Mouse (Mus musculus) embryonic fibroblast, embryonic 13.5 days (primary cell): ENCODE measurements at regions not wholly inside any gene's neighbourhood (a gene's known extent, or its start where the extent isn't known, plus 50 kb on each side); places are given as distances from the start of the nearest gene placed in this dataset.

Source experiments
- H3K27ac ChIP-seq: 2 replicates; pipeline ENCODE4 v1.5.1; 2012; ENCODE audit warnings: low read length, control low read depth, inconsistent platforms; ENCODE audit not compliant: insufficient read depth
- H3K4me1 ChIP-seq: 2 replicates; pipeline ENCODE4 v1.6.1; 2011; ENCODE audit warnings: low read length; ENCODE audit not compliant: control insufficient read depth, insufficient read depth
- H3K4me3 ChIP-seq: 2 replicates; pipeline ENCODE4 v1.5.1; 2011; ENCODE audit warnings: mild to moderate bottlenecking, control low read depth, low read length; ENCODE audit not compliant: insufficient read depth
- CTCF ChIP-seq: IDR thresholded peaks from 2 replicates; pipeline ENCODE4 v1.5.1; 2011; ENCODE audit warnings: mild to moderate bottlenecking, control low read depth, low read length, moderate library complexity, borderline replicate concordance; ENCODE audit not compliant: insufficient read depth
- POLR2A ChIP-seq: IDR thresholded peaks from 2 replicates; pipeline ENCODE4 v1.6.1; 2011; ENCODE audit warnings: low read depth, mild to moderate bottlenecking, control low read depth, low read length, moderate library complexity

DNA sequence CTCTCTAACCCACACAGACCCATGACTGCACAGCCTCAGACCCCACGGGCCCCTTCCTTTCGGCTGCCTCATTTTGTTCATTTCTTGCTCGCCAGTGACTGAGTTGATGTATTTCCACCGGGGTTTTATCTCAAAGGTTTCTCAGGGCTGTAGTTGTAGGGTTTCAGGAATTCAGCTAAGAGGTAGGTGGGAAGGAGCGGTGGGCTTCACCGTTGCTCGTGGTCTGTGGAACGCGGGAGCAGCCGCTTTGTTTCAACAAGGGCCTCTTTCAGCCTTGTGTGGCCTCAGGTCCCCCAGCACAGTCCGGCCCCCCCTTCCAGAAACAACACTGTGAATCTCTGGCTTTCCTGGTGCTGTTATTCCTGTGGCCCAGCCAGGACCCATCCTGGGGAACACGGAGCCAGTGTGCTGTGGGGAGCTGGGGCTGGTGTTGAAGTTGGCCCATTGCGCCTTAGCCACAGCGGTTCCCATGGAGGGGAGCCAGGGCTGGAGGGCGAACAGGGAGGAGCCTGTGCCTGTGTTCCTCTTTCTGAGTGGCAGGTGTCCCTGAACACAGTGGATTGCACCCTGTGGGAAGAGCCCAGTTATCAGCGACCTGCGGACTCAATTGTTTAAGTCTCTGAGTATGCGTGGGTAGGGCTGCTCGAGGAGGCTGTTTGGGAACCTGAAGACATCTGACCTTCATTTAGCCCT is 68.9 kb upstream of the Slc38a2 start:
- Histone ChIP-seq H3K4me1 (peaks cover 11% of the 10 kb centered on the region), H3K4me3 (no peak overlapping the region), H3K27ac (no peak overlapping the region)
- TF ChIP-seq CTCF (no peak), POLR2A (no peak)

- H3K4me3 ChIP-seq: no peak overlapping the region
- TF ChIP-seq CTCF (no peak), POLR2A (no peak)
- H3K4me1 ChIP-seq: peaks cover 9% of the 10 kb centered on the region
- no peak overlapping the region for H3K27ac ChIP-seq
Measured at GRCm38 (mm10) chr15:96767188-96767587, 67.7 kb upstream of the Slc38a2 start.

GRCm38 (mm10) chr15:96766238-96766637 is 66.7 kb upstream of the Slc38a2 start:
- Histone ChIP-seq H3K4me1 (peaks cover 9% of the 10 kb centered on the region), H3K4me3 (no peak overlapping the region), H3K27ac (no peak overlapping the region)
- TF ChIP-seq CTCF (no peak), POLR2A (no peak)

- Histone ChIP-seq H3K27ac (no peak overlapping the region), H3K4me3 (no peak overlapping the region), H3K4me1 (no peaks in the 10 kb centered on the region)
- no peak for TF ChIP-seq CTCF
- TF ChIP-seq POLR2A: no peak
Measured at GRCm38 (mm10) chr15:96763611-96764010, 64.1 kb upstream of the Slc38a2 start.

DNA sequence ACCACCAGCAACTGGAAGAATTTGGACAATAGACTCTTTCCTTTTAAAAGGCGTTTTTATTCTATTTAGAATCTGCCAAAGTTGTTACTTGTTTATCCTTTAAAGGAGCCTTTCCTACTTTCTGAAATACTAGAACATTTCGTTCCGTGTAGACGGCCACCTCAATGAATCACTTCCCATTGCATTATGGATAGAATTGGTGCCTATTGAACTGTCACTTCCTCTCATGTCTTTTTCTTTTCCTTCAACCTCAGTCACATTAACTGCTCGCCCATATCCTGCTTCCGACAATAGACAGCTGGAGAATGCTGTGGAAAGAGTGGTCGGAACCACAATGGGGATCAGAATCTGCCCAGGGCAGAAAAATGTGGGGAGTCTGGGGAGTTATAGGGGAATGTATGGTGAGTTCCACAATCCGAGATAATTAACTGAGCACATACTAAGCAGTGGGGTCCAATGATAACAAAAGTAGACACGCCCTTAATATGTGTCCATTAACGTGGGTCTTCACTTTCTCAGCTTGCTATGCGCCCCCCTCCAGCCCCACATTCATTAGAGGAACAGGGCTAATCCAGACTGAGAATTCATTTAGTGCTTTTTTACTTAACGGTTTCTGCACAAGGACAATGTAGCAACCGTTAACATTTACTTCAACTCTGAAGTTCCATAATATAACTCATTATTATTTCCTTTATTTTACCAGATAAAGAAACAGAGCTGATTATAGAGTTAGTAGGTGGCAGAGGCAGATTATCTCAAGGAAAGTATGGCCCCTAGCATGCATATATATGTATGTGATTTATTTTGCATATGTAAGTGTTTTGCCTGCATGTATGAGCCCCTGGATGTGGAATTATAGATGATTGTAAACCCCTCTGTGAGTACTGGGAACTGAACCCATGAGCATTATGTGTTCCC is 59.8 kb upstream of the Slc38a2 start:
- Histone ChIP-seq H3K27ac (no peak overlapping the region), H3K4me3 (no peak overlapping the region), H3K4me1 (no peaks in the 10 kb centered on the region)
- TF ChIP-seq CTCF: no peak
- TF ChIP-seq POLR2A: no peak

DNA sequence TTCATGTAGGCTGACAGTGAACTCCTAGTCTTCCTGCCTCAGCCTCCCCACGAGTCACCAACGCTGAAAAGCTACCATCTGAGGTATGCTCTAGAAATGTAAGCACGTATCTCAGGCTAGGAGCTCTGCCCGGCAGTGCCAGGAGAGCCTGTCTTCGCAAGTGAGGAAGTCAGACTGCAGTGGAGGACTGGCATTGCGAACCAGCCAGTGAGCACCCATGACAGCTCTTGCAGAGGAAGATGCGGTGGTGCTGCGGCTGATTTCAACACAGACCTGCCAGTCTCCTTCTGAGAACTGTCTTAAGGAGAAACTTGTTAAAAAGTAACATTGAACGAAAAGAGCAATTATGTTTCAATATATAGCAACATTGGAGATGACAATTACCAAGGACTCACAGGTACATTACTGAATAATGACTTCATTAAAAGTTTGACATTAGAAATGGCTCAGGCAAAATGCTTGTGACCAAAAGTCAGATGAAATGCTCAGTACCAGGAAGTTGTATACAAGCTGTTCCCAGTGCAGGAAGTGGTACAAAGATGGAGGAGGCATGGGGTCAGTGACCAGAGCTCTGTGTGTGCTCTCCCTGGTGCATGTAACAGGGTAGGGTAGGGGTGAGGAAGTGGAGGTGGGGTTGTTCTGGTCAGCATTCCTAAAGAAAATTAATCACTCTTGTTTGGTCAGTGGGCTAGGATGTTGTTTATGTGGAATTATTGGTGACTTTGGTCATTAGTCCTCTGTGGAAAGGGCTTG is 58.1 kb upstream of the Slc38a2 start:
- Histone ChIP-seq H3K4me1 (no peaks in the 10 kb centered on the region), H3K4me3 (no peak overlapping the region), H3K27ac (no peak overlapping the region)
- TF ChIP-seq POLR2A (no peak), CTCF (no peak)

- H3K27ac ChIP-seq: no peak overlapping the region
- TF ChIP-seq POLR2A: no peak
- TF ChIP-seq CTCF: no peak
- no peak overlapping the region for H3K4me3 ChIP-seq
- H3K4me1 ChIP-seq: no peaks in the 10 kb centered on the region
Measured at GRCm38 (mm10) chr15:96756456-96756855, 56.9 kb upstream of the Slc38a2 start.

DNA sequence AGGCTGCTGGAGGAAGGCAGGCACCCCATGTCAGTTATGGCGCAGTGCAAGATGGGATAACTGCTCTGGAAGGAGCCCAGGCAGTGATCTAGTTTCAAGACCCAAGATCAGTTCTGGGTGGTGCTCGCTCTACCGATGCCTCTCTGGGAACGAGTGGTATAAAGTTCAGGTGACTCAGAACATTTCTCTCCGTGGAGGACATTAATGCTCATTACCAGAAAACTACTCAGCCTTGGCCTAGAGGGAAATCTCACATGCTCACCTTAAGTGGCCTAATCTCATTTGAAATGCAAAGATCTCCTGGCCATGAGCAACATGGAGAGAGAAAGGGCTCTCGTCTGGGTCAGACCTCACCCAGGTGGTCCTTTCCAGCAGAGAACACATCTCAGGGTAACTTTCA is 56.4 kb upstream of the Slc38a2 start:
- H3K4me1 ChIP-seq: no peaks in the 10 kb centered on the region
- H3K27ac ChIP-seq: no peak overlapping the region
- H3K4me3 ChIP-seq: no peak overlapping the region
- TF ChIP-seq POLR2A (no peak), CTCF (no peak)

DNA sequence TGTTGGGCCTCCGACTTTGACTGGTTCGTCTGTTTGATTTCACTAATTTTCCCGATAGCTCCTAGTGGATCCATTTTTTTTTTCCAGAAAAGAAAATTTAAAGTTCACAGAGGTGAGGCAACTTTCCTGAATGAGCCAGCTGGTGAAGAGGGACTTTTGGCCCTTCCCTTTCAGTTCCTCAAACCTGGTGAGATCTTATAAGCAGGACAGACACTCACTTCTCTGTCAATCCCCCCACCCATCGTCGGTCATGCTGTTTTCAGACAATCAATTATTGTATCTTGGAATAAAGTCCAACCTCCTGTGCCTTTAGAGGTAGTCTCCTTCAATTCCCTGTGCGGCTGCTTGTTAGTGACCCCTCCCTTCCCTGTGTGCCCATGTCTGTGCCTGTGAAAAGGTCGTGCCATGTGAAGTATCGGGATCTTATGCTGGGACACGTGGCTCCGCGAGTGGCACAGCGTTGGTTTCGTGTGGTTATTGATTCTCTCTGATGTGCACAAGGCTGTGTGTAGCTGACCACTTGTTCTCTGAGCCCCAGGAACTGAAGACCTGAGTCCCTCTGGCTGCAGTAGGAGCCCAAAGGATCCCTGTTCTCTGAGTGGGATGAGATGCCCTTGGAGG is 55.9 kb upstream of the Slc38a2 start:
- Histone ChIP-seq H3K27ac (no peak overlapping the region), H3K4me3 (no peak overlapping the region), H3K4me1 (no peaks in the 10 kb centered on the region)
- no peak for TF ChIP-seq CTCF
